Mouse (Mus musculus) liver, embryonic 11.5 days (tissue): ENCODE data around the gene Pnpla6. TPM values are rescaled to one million over a fixed set of nuclear protein-coding genes. Genes with fewer than 3 reads are reported as not detected.
A peak's percentile ranks its signal among the peaks of the same experiment; 100 is the strongest.

Experiments used
- ATAC-seq: fragments of 200-750 bp; cut with Nextera tagmentation; replicated peaks from 2 replicates; pipeline ENCODE4 v1.8.0; 2017; ENCODE audit warnings: moderate number of reproducible peaks, mild to moderate bottlenecking, moderate TSS enrichment, moderate library complexity; ENCODE audit not compliant: low FRiP score
- DNase-seq: peaks from one replicate; pipeline ENCODE4 v3.0.0-alpha.2; 2017; ENCODE audit warnings: low spot score
- H3K27ac ChIP-seq: fragments of 300-500 bp; sonication (generic); 2 replicates; pipeline ENCODE4 v1.5.1; 2014; ENCODE audit warnings: mild to moderate bottlenecking, low read depth, low read length, control low read depth
- H3K27me3 ChIP-seq: fragments of 300-500 bp; sonication (generic); replicated peaks from 2 replicates; pipeline ENCODE4 v1.6.1; 2014; ENCODE audit warnings: low read length, mixed read lengths; ENCODE audit not compliant: control insufficient read depth, insufficient read depth
- H3K36me3 ChIP-seq: fragments of 300-500 bp; sonication (generic); 2 replicates; pipeline ENCODE4 v1.6.1; 2014; ENCODE audit warnings: mild to moderate bottlenecking, low read length, moderate library complexity, mixed read lengths; ENCODE audit not compliant: control insufficient read depth, insufficient read depth
- H3K4me1 ChIP-seq: fragments of 300-500 bp; sonication (generic); replicated peaks from 2 replicates; pipeline ENCODE4 v1.6.1; 2014; ENCODE audit warnings: low read length, mixed read lengths; ENCODE audit not compliant: control insufficient read depth, insufficient read depth
- H3K4me2 ChIP-seq: fragments of 300-500 bp; sonication (generic); 2 replicates; pipeline ENCODE4 v1.6.1; 2014; ENCODE audit warnings: mild to moderate bottlenecking, control low read depth, moderate library complexity
- H3K4me3 ChIP-seq: fragments of 300-500 bp; sonication (generic); 2 replicates; pipeline ENCODE4 v1.5.1; 2014; ENCODE audit warnings: low read depth, low read length, control low read depth
- H3K9ac ChIP-seq: fragments of 300-500 bp; sonication (generic); 2 replicates; pipeline ENCODE4 v1.6.1; 2014; ENCODE audit warnings: low read depth, low read length, control low read depth
- H3K9me3 ChIP-seq: fragments of 300-500 bp; sonication (generic); 2 replicates; pipeline ENCODE4 v1.6.1; 2016; ENCODE audit warnings: low read length, inconsistent platforms, mixed read lengths; ENCODE audit not compliant: control insufficient read depth
- WGBS: fragments of 180-500 bp; shearing (Covaris S2); extraction: QIAGEN DNeasy Blood & Tissue Kit; methylation state at CpG from one replicate; pipeline ENCODE4 v1.1.7; 2014; 5-methylcytosine and 5-hydroxymethylcytosine counted together
- polyA plus RNA-seq: library from polyadenylated mRNA; unstranded; fragments of >200 nt; fragmentation: Nextera tagmentation; extraction: Ambion mirVana; gene quantifications from 2 replicates; pipeline ENCODE4 v1.2.1, GENCODE M21; 2014

Pnpla6 gene
- polyA plus RNA-seq, 1 experiment from 2014 or later, result 22.9 TPM

DNA sequence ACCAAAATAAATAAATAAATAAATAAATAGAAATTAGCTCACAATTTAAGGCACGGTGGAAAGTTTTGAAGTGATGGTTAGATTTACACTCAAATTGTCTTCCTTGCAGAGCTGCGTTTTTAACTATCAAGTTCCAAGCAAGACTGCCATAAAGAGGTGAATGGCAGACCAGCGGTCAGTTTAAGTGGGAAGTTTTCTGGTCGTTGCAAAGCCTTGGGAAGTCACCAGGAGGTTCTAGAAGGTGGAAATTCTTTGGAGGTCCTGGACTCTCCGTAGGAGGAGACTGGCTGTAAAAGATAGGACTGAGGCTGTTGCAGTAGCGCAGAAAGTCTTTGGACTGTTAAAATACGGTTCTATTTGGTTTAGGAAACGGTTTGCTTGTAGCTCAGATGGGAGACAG is 15.4 kb upstream of the Pnpla6 start:
- 5% methylated on average over 8 of the region's 8 CpGs for WGBS
- no peak for DNase-seq

GRCm38 (mm10) chr8:3500235-3501090 is 14.7 kb upstream of the Pnpla6 start, which contains the start of gene Mcoln1:
TSS of gene Mcoln1 (plus strand) at chr8:3500457.
- under 1% methylated on average over 70 of the region's 70 CpGs for WGBS
- peak within 1 kb of the TSS; percentile 95 for H3K27ac ChIP-seq
- H3K4me3 ChIP-seq, result peak within 1 kb of the TSS; percentile 73
- DNase-seq, result peak; percentile 97
- H3K9ac ChIP-seq, result peak within 1 kb of the TSS; percentile 85
- H3K4me2 ChIP-seq, result peak within 1 kb of the TSS; percentile 93
- ATAC-seq, result peak; percentile 89
- H3K9me3 ChIP-seq, result peaks cover 2% of the 10 kb centered on the region; the same call in 1 of the 2 replicates
- H3K36me3 ChIP-seq, result peaks cover 11% of the 10 kb centered on the region
- peaks cover 3% of the 10 kb centered on the region for H3K4me1 ChIP-seq
- H3K27me3 ChIP-seq, result no peaks in the 10 kb centered on the region

More for the DNA sequence above, 15.4 kb upstream of the Pnpla6 start:
- peak overlapping the region; percentile 95 for H3K27ac ChIP-seq
- H3K4me3 ChIP-seq, result peak overlapping the region; percentile 73
- ATAC-seq, result no peak; the same call in 1 of the 2 replicates
- peaks cover 2% of the 10 kb centered on the region; the same call in 1 of the 2 replicates for H3K9me3 ChIP-seq
- peak overlapping the region; percentile 85 for H3K9ac ChIP-seq
- H3K4me2 ChIP-seq, result peak overlapping the region; percentile 93
- H3K4me1 ChIP-seq, result peaks cover 4% of the 10 kb centered on the region
- no peaks in the 10 kb centered on the region for H3K27me3 ChIP-seq
- peaks cover 13% of the 10 kb centered on the region for H3K36me3 ChIP-seq

- peaks cover 7% of the 10 kb centered on the region for H3K36me3 ChIP-seq
- no peaks in the 10 kb centered on the region for H3K9me3 ChIP-seq
- H3K4me2 ChIP-seq, result no peak overlapping the region
- ATAC-seq (no peak), DNase-seq (no peak)
- H3K9ac ChIP-seq, result no peak overlapping the region
- no peak overlapping the region for H3K27ac ChIP-seq
- H3K4me1 ChIP-seq, result peaks cover 3% of the 10 kb centered on the region
- H3K27me3 ChIP-seq, result no peaks in the 10 kb centered on the region
- 67% methylated on average over 4 of the region's 4 CpGs for WGBS
- H3K4me3 ChIP-seq, result no peak overlapping the region
Observed at GRCm38 (mm10) chr8:3502217-3502616, 13.0 kb upstream of the Pnpla6 start.

DNA sequence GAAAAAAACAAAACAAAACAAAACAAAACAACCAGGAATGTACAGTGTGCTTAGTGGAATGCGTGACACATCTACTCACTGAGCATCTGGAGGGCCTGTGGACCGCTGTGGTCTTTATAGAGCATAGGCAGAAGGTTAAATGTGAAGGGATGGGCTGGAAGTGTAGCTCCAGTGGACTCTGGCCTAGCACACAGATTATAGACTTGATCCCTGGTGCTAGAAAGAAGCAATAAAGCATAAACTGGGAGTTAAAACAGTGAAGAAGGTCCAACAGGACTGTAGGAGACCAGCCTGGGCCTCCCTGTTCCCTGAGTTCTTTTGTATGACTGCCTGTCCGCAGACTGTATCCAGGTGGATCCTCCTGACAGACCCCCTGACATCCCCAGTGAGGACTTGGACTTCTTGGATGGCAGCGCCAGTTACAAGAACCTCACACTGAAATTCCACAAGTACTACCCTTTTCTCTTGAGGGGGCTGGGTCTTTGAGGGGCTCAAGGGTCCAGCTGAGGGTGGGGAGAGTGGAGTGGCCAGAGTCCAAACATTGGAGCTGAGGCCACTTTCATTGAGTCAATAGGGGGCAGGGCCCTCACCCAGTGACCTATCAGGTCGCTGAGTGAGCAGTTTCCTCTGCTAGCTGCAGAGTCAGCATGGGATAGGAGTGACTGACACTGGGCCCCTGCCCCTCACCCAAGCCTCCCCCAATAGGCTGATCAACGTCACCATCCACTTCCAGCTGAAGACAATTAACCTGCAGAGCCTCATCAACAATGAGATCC is 7.0 kb upstream of the Pnpla6 start:
- Histone ChIP-seq H3K27me3 (no peaks in the 10 kb centered on the region), H3K27ac (no peak overlapping the region), H3K4me2 (no peak overlapping the region), H3K9ac (no peak overlapping the region), H3K4me1 (no peaks in the 10 kb centered on the region), H3K36me3 (peaks cover 18% of the 10 kb centered on the region), H3K4me3 (no peak overlapping the region), H3K9me3 (no peaks in the 10 kb centered on the region)
- 75% methylated on average over 6 of the region's 6 CpGs for WGBS
- ATAC-seq (peak; percentile 50), DNase-seq (no peak)

DNA sequence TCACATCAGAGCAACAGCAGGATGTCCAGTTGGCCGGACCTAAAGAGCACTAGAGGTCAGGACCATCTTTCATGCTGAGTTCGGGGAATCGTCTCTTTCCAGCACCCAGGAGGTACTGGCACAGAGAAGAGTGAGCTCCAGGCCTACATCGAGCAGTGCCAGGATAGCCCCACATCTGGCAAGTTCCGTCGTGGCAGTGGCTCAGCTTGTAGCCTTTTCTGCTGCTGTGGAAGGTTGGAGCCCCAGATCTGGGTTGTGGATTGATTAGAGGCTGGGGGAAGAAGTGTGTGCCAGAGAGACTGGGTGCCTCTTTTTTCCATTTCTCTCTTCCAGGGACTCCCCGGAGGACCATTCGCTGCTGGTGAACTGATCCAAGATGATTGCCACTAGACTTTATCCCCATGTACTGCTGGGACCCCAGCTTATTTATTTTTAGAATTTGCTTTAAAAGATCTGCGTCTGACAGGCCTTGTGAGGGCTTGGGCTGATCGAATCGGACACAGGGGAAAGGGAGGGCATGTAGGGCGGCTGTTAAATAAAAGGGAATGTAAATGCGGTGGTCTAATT is 420 bp upstream of the Pnpla6 start:
- Histone ChIP-seq H3K27me3 (no peaks in the 10 kb centered on the region), H3K4me2 (peak overlapping the region; percentile 99), H3K9me3 (no peaks in the 10 kb centered on the region), H3K4me3 (peak overlapping the region; percentile 82), H3K4me1 (peaks cover 9% of the 10 kb centered on the region), H3K9ac (peak overlapping the region; percentile 73), H3K27ac (peak overlapping the region; percentile 67), H3K36me3 (peaks cover 12% of the 10 kb centered on the region; the same call in 1 of the 2 replicates)
- no peak for ATAC-seq
- no peak for DNase-seq
- 39% methylated on average over 13 of the region's 13 CpGs for WGBS

DNA sequence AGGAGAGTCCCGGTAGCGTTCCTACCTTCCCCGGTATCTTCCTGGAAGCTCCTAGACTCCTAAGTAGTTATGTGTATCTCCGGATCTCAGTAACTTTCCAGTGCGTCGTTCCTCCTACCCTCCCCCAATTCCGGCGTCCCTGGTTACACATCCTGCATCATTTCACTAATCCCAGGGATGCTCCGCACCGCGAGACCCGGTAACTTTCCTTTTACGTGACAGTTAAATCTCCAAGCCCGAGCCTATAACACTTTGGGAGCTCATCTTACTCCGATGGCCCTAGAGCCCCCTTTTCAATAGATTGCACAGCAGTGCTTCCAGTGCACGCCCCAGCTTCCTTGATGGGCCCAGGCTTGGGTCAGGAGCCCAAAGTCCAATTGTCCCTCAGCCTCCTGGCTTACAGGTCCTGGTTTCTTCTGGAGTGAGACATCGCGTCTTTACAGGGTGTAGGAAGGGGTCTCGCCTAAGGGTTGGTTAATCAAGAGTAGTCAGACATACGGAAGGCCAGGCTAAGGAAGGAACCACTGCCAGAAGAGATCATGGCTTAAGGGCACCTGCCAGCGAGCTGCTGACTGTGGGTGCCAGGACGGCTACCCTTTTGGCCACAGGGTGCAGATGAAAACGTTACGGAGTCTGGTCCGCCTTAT is 710 bp downstream of the Pnpla6 start:
- peak overlapping the region; percentile 82 for H3K4me3 ChIP-seq
- peak overlapping the region; percentile 67 for H3K27ac ChIP-seq
- peak overlapping the region; percentile 73 for H3K9ac ChIP-seq
- peaks cover 7% of the 10 kb centered on the region; the same call in 1 of the 2 replicates for H3K36me3 ChIP-seq
- peak; percentile 67 for DNase-seq
- H3K9me3 ChIP-seq, result no peaks in the 10 kb centered on the region
- H3K4me1 ChIP-seq, result peaks cover 11% of the 10 kb centered on the region
- H3K4me2 ChIP-seq, result peak overlapping the region; percentile 99
- H3K27me3 ChIP-seq, result no peaks in the 10 kb centered on the region
- under 1% methylated on average over 25 of the region's 25 CpGs for WGBS
- peak; percentile 32 for ATAC-seq

- DNase-seq, result peak; percentile 89
- no peaks in the 10 kb centered on the region for H3K9me3 ChIP-seq
- peak; percentile 87 for ATAC-seq
- H3K4me2 ChIP-seq, result peak overlapping the region; percentile 99
- WGBS, result 1% methylated on average over 36 of the region's 36 CpGs
- peak overlapping the region; percentile 73 for H3K9ac ChIP-seq
- H3K4me3 ChIP-seq, result peak overlapping the region; percentile 82
- peaks cover 12% of the 10 kb centered on the region for H3K4me1 ChIP-seq
- H3K27me3 ChIP-seq, result no peaks in the 10 kb centered on the region
- peak overlapping the region; percentile 67 for H3K27ac ChIP-seq
- peaks cover 7% of the 10 kb centered on the region; the same call in 1 of the 2 replicates for H3K36me3 ChIP-seq
Observed at GRCm38 (mm10) chr8:3516450-3517116, 1.4 kb downstream of the Pnpla6 start.
